Mouse (Mus musculus): Measurements from ENCODE around the gene Entpd7. TPM values are rescaled to one million over a fixed set of nuclear protein-coding genes. Genes with fewer than 3 reads are reported as not detected.

Entpd7 gene
- total RNA-seq, 2 experiments from 2014 or later, result 7.7 to 17.8 TPM

GRCm38 (mm10) chr19:43762410-43762809 is 72.9 kb downstream of the Entpd7 start:
- ATAC-seq (ENCODE audit: poor library complexity, severe bottlenecking), result no peak

DNA sequence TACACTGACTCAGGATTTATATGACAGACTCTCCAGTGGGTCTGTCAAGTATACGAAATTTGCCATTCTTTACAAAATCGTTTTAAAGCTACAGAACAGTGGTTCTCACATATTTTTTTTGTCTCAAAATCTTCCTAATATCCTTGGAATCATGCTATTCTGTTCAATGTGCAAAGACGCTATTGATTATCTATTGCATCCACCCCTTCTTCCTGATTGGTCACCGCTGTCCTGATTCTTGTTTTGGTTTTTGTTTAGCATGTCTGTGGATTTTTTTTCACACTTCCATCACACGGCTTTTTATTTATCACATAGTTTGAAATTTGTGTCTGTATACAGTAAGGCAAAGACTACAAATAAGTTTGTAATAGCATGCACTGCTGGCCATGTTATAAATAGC is 77.0 kb downstream of the Entpd7 start:
- no peak for ATAC-seq (ENCODE audit: poor library complexity, severe bottlenecking)

GRCm38 (mm10) chr19:43767549-43768322 is 78.3 kb downstream of the Entpd7 start:
- ATAC-seq (ENCODE audit: poor library complexity, severe bottlenecking), result no peak

DNA sequence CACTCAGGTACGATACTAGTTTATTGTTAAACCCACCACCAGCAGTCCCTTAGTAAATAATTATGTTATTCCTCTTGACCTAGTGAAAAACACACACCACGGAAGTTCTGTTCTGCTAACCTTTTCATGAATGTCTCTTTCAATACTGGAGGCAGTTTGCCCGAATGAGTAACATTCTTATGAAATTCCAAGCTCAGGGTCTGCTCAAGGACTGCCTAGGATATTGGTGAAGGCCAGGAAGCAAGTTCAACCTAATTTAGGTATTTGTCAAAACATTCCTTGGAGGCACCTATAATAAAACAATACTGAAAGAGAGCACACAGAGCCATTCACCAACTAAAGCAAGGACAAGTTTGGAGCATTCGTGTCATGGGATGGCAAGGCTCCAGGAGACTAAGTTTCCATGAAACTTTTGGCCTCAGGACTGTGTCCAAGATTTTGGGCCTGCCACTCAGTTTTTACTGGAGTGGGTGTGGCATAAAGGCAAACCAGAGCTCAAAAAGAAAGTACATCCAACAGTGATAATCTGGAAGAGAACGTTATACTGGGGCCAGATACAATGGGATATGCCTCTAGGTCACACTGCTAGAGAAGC is 80.0 kb downstream of the Entpd7 start:
- ATAC-seq (ENCODE audit: poor library complexity, severe bottlenecking), result no peak

DNA sequence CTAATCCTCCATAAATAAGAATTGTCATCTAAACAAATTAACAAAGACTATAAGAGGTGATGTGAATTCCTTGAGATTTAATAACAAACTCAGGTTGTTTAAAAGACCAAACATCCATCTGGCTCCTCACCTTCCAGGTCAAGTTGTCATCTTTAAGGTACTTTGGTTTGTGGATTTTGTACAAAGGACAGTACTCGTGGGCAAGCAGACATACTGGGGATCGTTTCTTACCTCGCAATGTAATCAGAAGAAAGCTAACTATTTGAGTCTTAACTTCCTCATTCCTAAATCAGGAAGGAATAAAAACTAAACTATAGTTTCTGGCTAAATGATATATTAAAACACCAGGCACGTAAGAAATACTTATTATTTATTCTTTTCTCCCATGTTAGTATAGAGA is 81.1 kb downstream of the Entpd7 start:
- ATAC-seq (ENCODE audit: poor library complexity, severe bottlenecking), result no peak

DNA sequence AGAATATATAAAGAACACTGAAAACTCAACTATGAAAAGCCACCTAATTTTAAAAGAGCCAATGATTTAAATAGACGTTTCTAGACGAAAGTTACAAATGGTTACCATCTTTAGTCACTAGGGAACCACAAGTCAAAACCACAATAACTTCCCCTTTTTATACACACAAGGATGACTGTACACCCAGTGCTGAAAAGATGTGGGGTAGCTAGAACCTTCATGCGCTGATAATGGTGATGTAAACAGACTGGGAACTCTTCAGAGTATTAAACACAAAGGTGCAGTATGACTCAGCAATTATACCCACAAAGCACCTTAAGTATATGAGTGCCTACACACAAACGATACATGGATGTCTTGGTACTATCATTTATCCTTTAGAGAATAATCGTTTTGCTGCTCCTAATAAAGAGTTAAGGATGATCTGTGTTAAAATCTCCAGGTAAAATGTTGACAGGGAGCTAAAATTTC is 82.1 kb downstream of the Entpd7 start:
- peak; percentile 96 for ATAC-seq (ENCODE audit: poor library complexity, severe bottlenecking)

GRCm38 (mm10) chr19:43772311-43772710 is 82.8 kb downstream of the Entpd7 start:
- ATAC-seq (ENCODE audit: poor library complexity, severe bottlenecking), result no peak

- peak; percentile 39 for ATAC-seq (ENCODE audit: poor library complexity, severe bottlenecking)
These were observed 86.0 kb downstream of the Entpd7 start for GRCm38 (mm10) chr19:43775433-43775832.

- ATAC-seq (ENCODE audit: poor library complexity, severe bottlenecking), result no peak
These were observed 87.1 kb downstream of the Entpd7 start for GRCm38 (mm10) chr19:43776561-43776960.

- ATAC-seq (ENCODE audit: poor library complexity, severe bottlenecking), result no peak
These were observed 87.8 kb downstream of the Entpd7 start for GRCm38 (mm10) chr19:43777308-43777707.

DNA sequence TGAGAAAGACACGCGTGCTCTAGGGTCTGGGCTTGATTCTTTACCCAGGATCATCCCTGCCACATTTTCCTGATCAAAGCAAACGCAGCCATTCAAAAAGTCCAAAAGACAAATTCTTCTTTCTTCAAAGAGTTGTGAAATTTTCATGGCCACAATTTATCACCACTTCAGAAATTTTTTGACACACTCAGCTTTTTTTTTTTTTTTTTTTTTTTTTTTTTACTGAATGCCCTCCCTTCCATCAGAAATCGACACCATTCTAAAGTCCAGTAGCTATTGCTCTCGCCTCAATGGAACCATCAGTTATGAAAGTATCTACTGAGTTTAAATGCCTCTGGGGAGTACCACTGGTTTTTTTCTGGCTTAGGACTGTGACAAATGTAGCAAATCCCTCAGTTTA is 90.9 kb downstream of the Entpd7 start:
- no peak for ATAC-seq (ENCODE audit: poor library complexity, severe bottlenecking)

- no peak for ATAC-seq (ENCODE audit: poor library complexity, severe bottlenecking)
These were observed 92.5 kb downstream of the Entpd7 start, which contains the start of gene Abcc2 for GRCm38 (mm10) chr19:43781980-43782379. Gene Abcc2 (plus strand): TSS chr19:43782192.

Other genes starting within 250 kb of the Entpd7 start
- gene Cnnm1, start 249.2 kb upstream of the Entpd7 start, total RNA-seq (2015), result 0.02 and 0.05 TPM in 2 replicates
- not detected in 2 replicates for gene Cnnm1, start 249.2 kb upstream of the Entpd7 start, total RNA-seq (2017)
- 7.5 and 9.0 TPM in 2 replicates for gene Got1, start 165.1 kb upstream of the Entpd7 start, total RNA-seq (2015)
- 4.1 and 5.0 TPM in 2 replicates for gene Got1, start 165.1 kb upstream of the Entpd7 start, total RNA-seq (2017)
- not detected in 2 replicates for gene Nkx2-3, start 77.3 kb upstream of the Entpd7 start, total RNA-seq (2015)
- gene Nkx2-3, start 77.3 kb upstream of the Entpd7 start, total RNA-seq (2017), result not detected in 2 replicates
- gene Slc25a28, start 14.8 kb upstream of the Entpd7 start, total RNA-seq (2015), result 21.0 and 25.0 TPM in 2 replicates
- gene Slc25a28, start 14.8 kb upstream of the Entpd7 start, total RNA-seq (2017), result 33.5 and 33.6 TPM in 2 replicates
- 29.8 and 37.1 TPM in 2 replicates for gene Cutc, start 63.3 kb downstream of the Entpd7 start, total RNA-seq (2015)
- 19.2 and 29.5 TPM in 2 replicates for gene Cutc, start 63.3 kb downstream of the Entpd7 start, total RNA-seq (2017)
- 9.0 and 10.6 TPM in 2 replicates for gene Cox15, start 63.3 kb downstream of the Entpd7 start, total RNA-seq (2015)
- gene Cox15, start 63.3 kb downstream of the Entpd7 start, total RNA-seq (2017), result 8.7 and 19.2 TPM in 2 replicates
- 2.8 and 3.9 TPM in 2 replicates for gene Abcc2, start 92.5 kb downstream of the Entpd7 start, total RNA-seq (2015)
- 3.3 and 6.1 TPM in 2 replicates for gene Abcc2, start 92.5 kb downstream of the Entpd7 start, total RNA-seq (2017)

Measured in megakaryocyte, adult 5-6 weeks (primary cell).